Mouse (Mus musculus) urinary bladder, postnatal 25 days (tissue): ENCODE results near the gene Olfr1489.
"Not testable (repeated sequence)": the region's sequence is repeated elsewhere in the genome, so short reads cannot be mapped to it uniquely, and the experiment has no call there.

Source experiments
- DNase-seq: peaks from one replicate; pipeline ENCODE4 v3.0.0; 2022; ENCODE audit warnings: low spot score

Gene Olfr1489

DNA sequence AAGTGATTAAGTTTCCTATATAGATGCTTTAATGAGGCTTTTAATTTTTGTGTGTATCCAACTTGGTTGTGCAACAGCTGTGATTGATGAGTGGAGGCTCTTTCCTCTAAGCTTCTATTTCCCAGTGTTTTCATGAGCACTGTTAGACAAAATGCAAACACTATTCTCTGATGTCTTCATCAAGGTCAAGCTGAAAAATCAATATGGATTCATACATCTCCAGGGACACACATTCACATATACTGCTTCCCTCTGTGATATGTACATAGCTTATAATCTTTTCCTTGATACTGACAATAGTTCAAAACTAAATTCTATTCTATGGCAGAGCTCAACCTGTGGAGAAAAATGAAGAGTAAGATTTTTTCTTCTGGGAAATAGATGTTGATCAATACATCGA is at the start of gene Olfr1489:
Gene Olfr1489 (plus strand): TSS at position 301 of the 400 bp plus-strand sequence.
- DNase-seq, result no peak

DNA sequence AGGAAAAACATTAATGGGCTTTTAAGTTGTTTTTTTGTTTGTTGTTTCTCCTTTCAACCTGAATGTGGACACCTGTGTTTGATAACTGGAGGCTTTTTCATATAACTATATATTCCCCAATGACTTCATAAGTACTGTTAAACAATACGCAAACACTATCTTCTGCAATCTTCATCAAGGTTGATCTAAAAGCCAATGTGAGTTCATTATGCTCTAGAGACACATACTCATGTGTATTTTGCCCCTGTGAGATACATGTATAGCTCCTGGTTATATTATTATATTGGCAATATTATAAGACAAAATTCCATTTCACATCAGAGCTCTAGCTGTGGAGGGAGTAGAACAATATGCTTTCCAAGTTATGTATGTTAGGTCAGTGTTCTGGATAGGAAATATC is 48.2 kb upstream of the Olfr1489 start, which contains the start of gene Olfr1484:
Gene Olfr1484 (plus strand): TSS at position 301 of the 400 bp plus-strand sequence.
- no peak for DNase-seq

DNA sequence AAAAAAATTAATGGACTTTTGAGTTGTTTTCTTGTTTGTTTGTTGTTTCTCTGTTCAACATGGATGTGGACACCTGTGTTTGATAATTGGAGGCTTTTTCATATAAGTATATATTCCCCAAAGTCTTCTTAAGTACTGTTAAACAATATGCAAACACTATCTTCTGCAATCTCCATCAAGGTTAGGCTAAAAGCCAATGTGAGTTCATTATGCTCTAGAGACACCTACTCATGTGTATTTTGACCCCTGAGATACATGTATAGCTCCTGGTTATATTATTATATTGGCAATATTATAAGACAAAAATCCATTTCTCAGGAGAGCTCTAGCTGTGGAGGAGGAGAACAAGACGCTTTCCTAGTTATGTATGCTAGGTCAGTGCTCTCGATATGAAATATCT is 14.3 kb upstream of the Olfr1489 start, which contains the start of gene Olfr1487:
Gene Olfr1487 (plus strand): TSS at position 301 of the 400 bp plus-strand sequence.
- not testable (repeated sequence) for DNase-seq

DNA sequence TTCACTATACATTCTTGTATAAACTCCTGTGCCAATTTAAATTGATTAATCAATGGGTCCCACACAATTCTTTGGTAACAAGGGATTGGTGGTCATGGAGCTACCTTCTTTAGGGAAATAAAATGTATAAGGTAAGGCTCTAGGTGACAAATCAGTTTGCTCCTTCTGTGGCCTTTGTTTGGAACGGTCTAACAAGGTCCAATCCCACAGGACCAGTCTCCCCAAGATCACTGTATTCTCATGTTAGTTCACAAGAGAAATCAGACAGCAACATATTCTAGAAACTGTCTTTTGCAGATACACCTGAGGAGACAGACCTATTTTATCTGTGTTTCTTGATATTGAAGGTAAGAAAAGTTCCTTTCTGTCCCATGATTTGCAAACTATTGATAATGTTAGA is 19.4 kb downstream of the Olfr1489 start, which contains the start of gene Olfr1490:
Gene Olfr1490 (plus strand): TSS at position 301 of the 400 bp plus-strand sequence.
- DNase-seq, result no peak
